Mouse (Mus musculus): ENCODE measurements at regions not wholly inside any gene's neighbourhood (a gene's known extent, or its start where the extent isn't known, plus 50 kb on each side); places are given as distances from the start of the nearest gene placed in this dataset.

- no peaks in the 10 kb centered on the region for H3K27me3 ChIP-seq (ENCODE audit: low read depth, poor library complexity, severe bottlenecking)
- H3K4me1 ChIP-seq = peaks cover 10% of the 10 kb centered on the region
- no peaks in the 10 kb centered on the region for H3K36me3 ChIP-seq
- no peak overlapping the region for H3K27ac ChIP-seq (replicated peaks)
- no peak overlapping the region for H3K4me3 ChIP-seq
- H3K9me3 ChIP-seq (replicated peaks) = no peaks in the 10 kb centered on the region
- no peak for DNase-seq (ENCODE audit: low spot score)
These were observed 68.2 kb downstream of the Il12a start for GRCm38 (mm10) chr3:68758609-68759008.

GRCm38 (mm10) chr3:68759375-68759774 is 68.9 kb downstream of the Il12a start:
- WGBS = 66% methylated on average over 8 of the region's 8 CpGs
- Histone ChIP-seq H3K27ac (replicated peaks) (no peak overlapping the region), H3K4me1 (peaks cover 10% of the 10 kb centered on the region), H3K36me3 (no peaks in the 10 kb centered on the region), H3K9me3 (replicated peaks) (no peaks in the 10 kb centered on the region), H3K27me3 (ENCODE audit: low read depth, poor library complexity, severe bottlenecking) (no peaks in the 10 kb centered on the region), H3K4me3 (no peak overlapping the region)
- no peak for DNase-seq (ENCODE audit: low spot score)

- Histone ChIP-seq H3K4me1 (peaks cover 10% of the 10 kb centered on the region), H3K9me3 (replicated peaks) (no peaks in the 10 kb centered on the region), H3K4me3 (no peak overlapping the region), H3K27me3 (ENCODE audit: low read depth, poor library complexity, severe bottlenecking) (no peaks in the 10 kb centered on the region), H3K27ac (replicated peaks) (no peak overlapping the region), H3K36me3 (no peaks in the 10 kb centered on the region)
- 95% methylated on average over 2 of the region's 2 CpGs for WGBS
- no peak for DNase-seq (ENCODE audit: low spot score)
These were observed 70.4 kb downstream of the Il12a start for GRCm38 (mm10) chr3:68760806-68761205.

GRCm38 (mm10) chr3:68761242-68761625 is 70.8 kb downstream of the Il12a start:
- DNase-seq (ENCODE audit: low spot score) = no peak
- Histone ChIP-seq H3K27ac (replicated peaks) (no peak overlapping the region), H3K4me1 (peaks cover 10% of the 10 kb centered on the region), H3K27me3 (ENCODE audit: low read depth, poor library complexity, severe bottlenecking) (no peaks in the 10 kb centered on the region), H3K4me3 (no peak overlapping the region), H3K36me3 (no peaks in the 10 kb centered on the region), H3K9me3 (replicated peaks) (no peaks in the 10 kb centered on the region)
- WGBS = 64% methylated on average over 7 of the region's 7 CpGs

- DNase-seq (ENCODE audit: low spot score) = peak; percentile 25
- 45% methylated on average over 11 of the region's 11 CpGs for WGBS
- H3K27me3 ChIP-seq (ENCODE audit: low read depth, poor library complexity, severe bottlenecking) = no peaks in the 10 kb centered on the region
- no peaks in the 10 kb centered on the region for H3K36me3 ChIP-seq
- no peak overlapping the region for H3K27ac ChIP-seq (replicated peaks)
- H3K4me1 ChIP-seq = peaks cover 10% of the 10 kb centered on the region
- H3K4me3 ChIP-seq = no peak overlapping the region
- no peaks in the 10 kb centered on the region for H3K9me3 ChIP-seq (replicated peaks)
These were observed 71.3 kb downstream of the Il12a start for GRCm38 (mm10) chr3:68761626-68762331.

- Histone ChIP-seq H3K36me3 (no peaks in the 10 kb centered on the region), H3K27me3 (ENCODE audit: low read depth, poor library complexity, severe bottlenecking) (no peaks in the 10 kb centered on the region), H3K4me1 (peaks cover 10% of the 10 kb centered on the region), H3K27ac (replicated peaks) (no peak overlapping the region), H3K9me3 (replicated peaks) (no peaks in the 10 kb centered on the region), H3K4me3 (no peak overlapping the region)
- 93% methylated on average over 8 of the region's 8 CpGs for WGBS
- no peak for DNase-seq (ENCODE audit: low spot score)
These were observed 72.5 kb downstream of the Il12a start for GRCm38 (mm10) chr3:68762988-68763387.

GRCm38 (mm10) chr3:68764336-68764735 is 73.9 kb downstream of the Il12a start:
- peaks cover 10% of the 10 kb centered on the region for H3K4me1 ChIP-seq
- H3K36me3 ChIP-seq = no peaks in the 10 kb centered on the region
- DNase-seq (ENCODE audit: low spot score) = no peak
- no peak overlapping the region for H3K4me3 ChIP-seq
- H3K27ac ChIP-seq (replicated peaks) = no peak overlapping the region
- WGBS = 96% methylated on average over 4 of the region's 4 CpGs
- H3K9me3 ChIP-seq (replicated peaks) = no peaks in the 10 kb centered on the region
- H3K27me3 ChIP-seq (ENCODE audit: low read depth, poor library complexity, severe bottlenecking) = no peaks in the 10 kb centered on the region

GRCm38 (mm10) chr3:68764917-68765598 is 74.6 kb downstream of the Il12a start:
- Histone ChIP-seq H3K4me3 (no peak overlapping the region), H3K36me3 (no peaks in the 10 kb centered on the region), H3K27me3 (ENCODE audit: low read depth, poor library complexity, severe bottlenecking) (no peaks in the 10 kb centered on the region), H3K27ac (replicated peaks) (no peak overlapping the region), H3K4me1 (peaks cover 10% of the 10 kb centered on the region), H3K9me3 (replicated peaks) (no peaks in the 10 kb centered on the region)
- no peak for DNase-seq (ENCODE audit: low spot score)
- 89% methylated on average over 7 of the region's 7 CpGs for WGBS

GRCm38 (mm10) chr3:68771579-68771978 is 81.1 kb downstream of the Il12a start:
- Histone ChIP-seq H3K27me3 (ENCODE audit: low read depth, poor library complexity, severe bottlenecking) (no peaks in the 10 kb centered on the region), H3K4me1 (no peaks in the 10 kb centered on the region), H3K27ac (replicated peaks) (no peak overlapping the region), H3K36me3 (no peaks in the 10 kb centered on the region), H3K9me3 (replicated peaks) (no peaks in the 10 kb centered on the region), H3K4me3 (no peak overlapping the region)
- DNase-seq (ENCODE audit: low spot score) = no peak
- 93% methylated on average over 3 of the region's 3 CpGs for WGBS

- Histone ChIP-seq H3K36me3 (no peaks in the 10 kb centered on the region), H3K4me3 (no peak overlapping the region), H3K27ac (replicated peaks) (no peak overlapping the region), H3K4me1 (peaks cover 22% of the 10 kb centered on the region), H3K27me3 (ENCODE audit: low read depth, poor library complexity, severe bottlenecking) (no peaks in the 10 kb centered on the region), H3K9me3 (replicated peaks) (no peaks in the 10 kb centered on the region)
- 75% methylated on average over 2 of the region's 2 CpGs for WGBS
- DNase-seq (ENCODE audit: low spot score) = no peak
These were observed 87.4 kb downstream of the Il12a start for GRCm38 (mm10) chr3:68777801-68778200.

GRCm38 (mm10) chr3:68778354-68779040 is 88.1 kb downstream of the Il12a start:
- Histone ChIP-seq H3K27ac (replicated peaks) (no peak overlapping the region), H3K4me3 (no peak overlapping the region), H3K36me3 (no peaks in the 10 kb centered on the region), H3K4me1 (peaks cover 29% of the 10 kb centered on the region), H3K9me3 (replicated peaks) (no peaks in the 10 kb centered on the region), H3K27me3 (ENCODE audit: low read depth, poor library complexity, severe bottlenecking) (no peaks in the 10 kb centered on the region)
- no peak for DNase-seq (ENCODE audit: low spot score)
- 89% methylated on average over 16 of the region's 16 CpGs for WGBS

GRCm38 (mm10) chr3:68780843-68781242 is 88.5 kb upstream of the 1110032F04Rik start:
- Histone ChIP-seq H3K27me3 (ENCODE audit: low read depth, poor library complexity, severe bottlenecking) (no peaks in the 10 kb centered on the region), H3K27ac (replicated peaks) (no peak overlapping the region), H3K4me3 (no peak overlapping the region), H3K36me3 (no peaks in the 10 kb centered on the region), H3K9me3 (replicated peaks) (no peaks in the 10 kb centered on the region), H3K4me1 (peaks cover 38% of the 10 kb centered on the region)
- WGBS = 73% methylated on average over 7 of the region's 7 CpGs
- no peak for DNase-seq (ENCODE audit: low spot score)

- 80% methylated on average over 2 of the region's 2 CpGs for WGBS
- DNase-seq (ENCODE audit: low spot score) = no peak
These were observed 87.9 kb upstream of the 1110032F04Rik start for GRCm38 (mm10) chr3:68781466-68781865.

More at GRCm38 (mm10) chr3:68781466-68781865, 87.9 kb upstream of the 1110032F04Rik start:
- no peaks in the 10 kb centered on the region for H3K27me3 ChIP-seq (ENCODE audit: low read depth, poor library complexity, severe bottlenecking)
- no peak overlapping the region for H3K4me3 ChIP-seq
- peaks cover 38% of the 10 kb centered on the region for H3K4me1 ChIP-seq
- H3K27ac ChIP-seq (replicated peaks) = no peak overlapping the region
- H3K9me3 ChIP-seq (replicated peaks) = no peaks in the 10 kb centered on the region
- H3K36me3 ChIP-seq = no peaks in the 10 kb centered on the region

Data from midbrain, embryonic 10.5 days (tissue).